Mouse (Mus musculus) cerebral cortex, adult 2 months (tissue): ENCODE results near the gene Hoxc11.

Experiments
- WGBS: fragments of 180-500 bp; shearing (Covaris S2); methylation state at CpG from one replicate; pipeline ENCODE4 v1.1.7; 2018; 5-methylcytosine and 5-hydroxymethylcytosine counted together

The Hoxc11 gene

GRCm38 (mm10) chr15:102965003-102965891 lies 11.0 kb downstream of the Hoxc11 start:
- WGBS = 7% methylated on average over 26 of the region's 26 CpGs

- WGBS = 5% methylated on average over 30 of the region's 30 CpGs
Observed at GRCm38 (mm10) chr15:102965892-102966775, 11.9 kb downstream of the Hoxc11 start.

- 4% methylated on average over 27 of the region's 27 CpGs for WGBS
Observed at GRCm38 (mm10) chr15:102966776-102967311, 12.6 kb downstream of the Hoxc11 start, which contains the start of gene Hoxc10. Gene Hoxc10, plus strand, starts transcription at chr15:102966796.

- WGBS = 5% methylated on average over 12 of the region's 12 CpGs
Observed at GRCm38 (mm10) chr15:102967312-102967510, 13.0 kb downstream of the Hoxc11 start, which contains the start of gene Hoxc5. Gene Hoxc5, plus strand, starts transcription at chr15:102967443.

- WGBS = 3% methylated on average over 34 of the region's 34 CpGs
Observed at GRCm38 (mm10) chr15:102967511-102968397, 13.5 kb downstream of the Hoxc11 start.

GRCm38 (mm10) chr15:102969296-102969695 lies 15.1 kb downstream of the Hoxc11 start:
- WGBS = 44% methylated on average over 1 of the region's 1 CpGs

GRCm38 (mm10) chr15:102970740-102971139 lies 16.5 kb downstream of the Hoxc11 start:
- under 1% methylated on average over 12 of the region's 12 CpGs for WGBS

GRCm38 (mm10) chr15:102972254-102972653 lies 18.0 kb downstream of the Hoxc11 start:
- WGBS = 5% methylated on average over 21 of the region's 21 CpGs

GRCm38 (mm10) chr15:102972753-102973152 lies 18.5 kb downstream of the Hoxc11 start:
- WGBS = 3% methylated on average over 6 of the region's 6 CpGs

- 8% methylated on average over 7 of the region's 7 CpGs for WGBS
Observed at GRCm38 (mm10) chr15:102975034-102975433, 20.8 kb downstream of the Hoxc11 start.

- WGBS = 2% methylated on average over 21 of the region's 21 CpGs
Observed at GRCm38 (mm10) chr15:102975688-102976111, 21.5 kb downstream of the Hoxc11 start.

- WGBS = 2% methylated on average over 15 of the region's 20 CpGs
Observed at GRCm38 (mm10) chr15:102976171-102976570, 21.9 kb downstream of the Hoxc11 start, which contains the start of gene Hoxc9. Gene Hoxc9, plus strand, starts transcription at chr15:102976439.

- WGBS = 2% methylated on average over 37 of the region's 37 CpGs
Observed at GRCm38 (mm10) chr15:102976631-102977422, 22.6 kb downstream of the Hoxc11 start.

GRCm38 (mm10) chr15:102977423-102977974 lies 23.3 kb downstream of the Hoxc11 start:
- 13% methylated on average over 16 of the region's 16 CpGs for WGBS

- 21% methylated on average over 13 of the region's 13 CpGs for WGBS
Observed at GRCm38 (mm10) chr15:102978615-102979515, 24.6 kb downstream of the Hoxc11 start.

- WGBS = 14% methylated on average over 1 of the region's 1 CpGs
Observed at GRCm38 (mm10) chr15:102979936-102980335, 25.7 kb downstream of the Hoxc11 start.

- 5% methylated on average over 11 of the region's 11 CpGs for WGBS
Observed at GRCm38 (mm10) chr15:102980352-102980751, 26.1 kb downstream of the Hoxc11 start.

- 2% methylated on average over 14 of the region's 14 CpGs for WGBS
Observed at GRCm38 (mm10) chr15:102980912-102981311, 26.7 kb downstream of the Hoxc11 start.
